Mouse (Mus musculus): ENCODE measurements around the gene Lsr.

DNA sequence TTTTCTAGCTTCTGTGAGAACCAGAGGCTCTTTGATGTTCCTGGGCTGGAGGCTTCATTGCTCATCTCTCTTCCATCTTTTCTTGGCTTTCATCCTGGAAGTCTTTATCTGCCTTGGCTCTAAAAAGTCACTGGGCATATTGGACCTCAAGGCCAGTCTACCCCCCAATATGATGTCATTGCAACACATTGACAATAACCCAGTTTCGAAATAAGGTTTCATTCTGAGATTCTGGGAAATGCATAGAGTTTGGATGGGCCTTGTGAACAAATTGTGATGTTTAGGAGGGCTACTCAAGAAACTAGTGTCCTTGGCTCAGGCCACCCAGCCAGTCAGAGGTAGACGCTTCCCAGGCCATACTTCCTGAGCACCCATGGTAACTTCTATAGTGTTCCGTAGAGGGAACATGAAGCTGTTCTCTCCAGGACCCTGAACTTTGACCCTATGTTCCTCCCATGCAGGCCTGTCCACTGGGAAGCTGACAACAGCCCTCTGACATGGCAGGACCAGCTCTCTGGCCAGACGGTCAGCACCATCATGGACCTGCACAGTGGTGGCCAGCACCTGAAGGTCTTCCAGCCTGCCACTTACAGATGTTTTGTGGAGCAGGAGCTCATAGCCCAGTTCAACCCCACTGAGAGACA is 15.4 kb upstream of the Lsr start:
- TF ChIP-seq ZNF384 (IDR thresholded peaks at IDR 0.05; ENCODE audit: low read depth, low read length) (no peak), MAFK (IDR thresholded peaks at IDR 0.05; ENCODE audit: insufficient read depth, low read depth, low read length) (no peak), ZC3H11A (IDR thresholded peaks at IDR 0.05; ENCODE audit: borderline replicate concordance, low read depth, low read length) (no peak), HCFC1 (IDR thresholded peaks at IDR 0.05; ENCODE audit: borderline replicate concordance, insufficient read depth, low read length) (no peak), CHD2 (IDR thresholded peaks at IDR 0.05; ENCODE audit: low read depth, low read length) (no peak)

All from ES-E14 (cell line).